Mouse (Mus musculus) gastrocnemius, postnatal 14 days (tissue): ENCODE results near the gene Cbx1. TPM values are rescaled to one million over a fixed set of nuclear protein-coding genes. Genes with fewer than 3 reads are reported as not detected.

Source experiments
- DNase-seq: peaks from one replicate; pipeline ENCODE4 v3.0.0; 2021; ENCODE audit warnings: mixed read lengths
- intact Hi-C: fragments of 180-260 bp; cut with DNase I; formaldehyde crosslinking; loops from one replicate; pipeline ENCODE4 v1.15.1; 2025; ENCODE audit warnings: low total_unique reads
- long read RNA-seq, 2 experiments: library from polyadenylated mRNA; stranded (forward); transcript quantifications; one replicate each; pipeline ENCODE4 v2.0.0; 2021
- total RNA-seq, 2 experiments: library from RNA; stranded (reverse); gene quantifications; 2 replicates each; pipeline ENCODE4 v1.2.3; 2021

Gene Cbx1
- 10 to 100 TPM; 36.4 to 37.5 TPM for total RNA-seq
- long read RNA-seq, experiment 1, partial matches to known transcripts = 9 of 12 reads
- long read RNA-seq, experiment 1, other reads (novel, unspliced or antisense) = 2 of 12 reads
- long read RNA-seq, experiment 2, partial matches to known transcripts = 1 of 12 reads
- long read RNA-seq, experiment 2, other reads (novel, unspliced or antisense) = 8 of 12 reads

- intact Hi-C loops = no loop called here
- peak; percentile 90 for DNase-seq
These were observed at the start of gene Cbx1 for GRCm38 (mm10) chr11:96788871-96789795. Gene Cbx1, plus strand, starts transcription at chr11:96789127.

GRCm38 (mm10) chr11:96740796-96741195 is 48.1 kb upstream of the Cbx1 start:
- DNase-seq = no peak
- intact Hi-C loops = no loop called here

- intact Hi-C loops = no loop called here
- no peak for DNase-seq
These were observed 46.9 kb upstream of the Cbx1 start for GRCm38 (mm10) chr11:96741995-96742394.

DNA sequence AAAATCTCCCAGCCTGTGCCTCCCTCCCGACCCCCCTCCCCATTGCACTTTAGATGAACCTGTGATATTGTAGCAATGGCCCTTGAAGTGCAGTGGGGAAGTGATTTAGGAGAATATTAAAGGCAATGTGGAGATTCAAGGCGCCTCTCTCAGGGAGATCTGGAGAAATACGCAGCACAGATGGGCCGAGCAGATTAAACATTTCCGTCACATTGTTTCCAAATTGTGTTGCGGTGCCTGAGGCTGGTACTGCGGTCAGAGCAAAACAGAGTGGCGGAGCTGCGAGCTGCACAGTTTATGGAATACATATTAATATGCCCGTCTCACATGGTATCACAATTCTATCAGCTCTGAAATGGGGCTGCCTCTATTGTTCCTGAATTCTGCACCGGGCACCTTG is 45.9 kb upstream of the Cbx1 start:
- intact Hi-C loops = no loop called here
- DNase-seq = no peak

DNA sequence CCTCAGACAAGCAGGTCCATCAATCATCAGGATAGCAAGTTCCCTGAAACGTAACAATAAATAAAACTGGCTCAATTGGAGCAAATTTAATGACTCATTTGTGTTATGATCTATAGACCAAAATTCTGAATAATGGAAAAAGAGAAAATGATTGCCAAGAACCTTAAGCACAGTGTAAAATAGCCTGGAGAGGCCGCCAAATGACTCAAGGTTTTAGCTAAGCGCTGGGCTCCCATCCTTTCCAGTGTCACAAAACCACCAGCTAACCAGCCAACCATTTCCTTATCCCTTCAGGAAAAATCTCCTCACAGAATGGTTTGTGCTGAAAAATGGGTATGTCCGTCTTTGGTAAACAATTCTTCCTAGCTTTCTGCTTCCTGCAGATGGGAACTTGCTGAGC is 45.0 kb upstream of the Cbx1 start:
- no peak for DNase-seq

GRCm38 (mm10) chr11:96746648-96747047 is 42.3 kb upstream of the Cbx1 start:
- no peak for DNase-seq
- intact Hi-C loops = no loop called here

More for the DNA sequence above, 45.0 kb upstream of the Cbx1 start:
- intact Hi-C loops = no loop called here

GRCm38 (mm10) chr11:96747555-96747954 is 41.4 kb upstream of the Cbx1 start:
- intact Hi-C loops = no loop called here
- DNase-seq = no peak

- intact Hi-C loops = no loop called here
- no peak for DNase-seq
These were observed 33.6 kb upstream of the Cbx1 start for GRCm38 (mm10) chr11:96755298-96755697.

DNA sequence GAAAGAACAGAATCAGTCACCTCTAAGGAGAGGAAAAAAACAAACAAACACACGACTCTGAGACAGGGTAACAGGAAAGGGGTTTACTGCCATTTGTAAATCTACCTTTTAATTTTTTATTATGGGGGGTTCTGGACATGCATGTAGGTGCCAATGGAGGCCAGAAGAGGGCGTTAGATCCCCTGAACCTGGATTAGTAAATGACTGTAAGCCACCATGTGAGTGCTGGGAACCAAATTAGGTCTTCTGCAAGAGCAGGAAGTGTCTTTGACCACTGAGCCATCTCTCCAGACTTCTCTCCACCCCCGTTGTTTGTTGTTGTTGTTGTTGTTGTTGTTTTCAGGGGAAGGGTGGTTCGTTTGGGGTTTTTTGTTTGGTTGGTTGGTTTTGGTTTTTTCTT is 31.5 kb upstream of the Cbx1 start:
- intact Hi-C loops = no loop called here
- no peak for DNase-seq

- intact Hi-C loops = loop anchor here (2.0 kb wide), 1 partner anchor 102 kb away; no protein-coding TSS in a partner anchor
- no peak for DNase-seq
These were observed 30.5 kb upstream of the Cbx1 start for GRCm38 (mm10) chr11:96758402-96758801.

- intact Hi-C loops = no loop called here
- peak; percentile 20 for DNase-seq
These were observed 28.9 kb upstream of the Cbx1 start for GRCm38 (mm10) chr11:96760042-96760441.

DNA sequence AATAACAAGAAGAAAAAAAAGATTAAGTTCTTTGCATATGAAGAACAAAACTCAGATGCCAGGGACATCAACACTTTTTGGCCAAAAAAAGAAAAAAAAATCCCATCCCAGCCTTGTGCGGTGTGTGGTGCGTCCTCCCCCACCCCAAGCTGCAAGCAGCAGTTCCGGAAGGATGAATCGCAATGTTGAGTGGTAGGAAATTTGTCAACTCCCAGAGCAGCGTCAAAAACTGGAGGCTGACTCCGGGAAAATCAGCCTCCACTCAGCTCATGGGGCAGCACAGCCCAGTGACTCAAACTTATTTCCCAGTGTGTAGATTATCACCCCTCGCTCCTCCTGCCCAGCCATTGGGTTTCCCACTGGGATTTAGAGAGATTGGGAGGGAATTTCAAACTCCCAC is 26.9 kb upstream of the Cbx1 start:
- intact Hi-C loops = no loop called here
- no peak for DNase-seq

- intact Hi-C loops = no loop called here
- DNase-seq = peak; percentile 36
These were observed 26.0 kb upstream of the Cbx1 start for GRCm38 (mm10) chr11:96762742-96763470.

- DNase-seq = no peak
- intact Hi-C loops = no loop called here
These were observed 24.2 kb upstream of the Cbx1 start for GRCm38 (mm10) chr11:96764511-96765350.

DNA sequence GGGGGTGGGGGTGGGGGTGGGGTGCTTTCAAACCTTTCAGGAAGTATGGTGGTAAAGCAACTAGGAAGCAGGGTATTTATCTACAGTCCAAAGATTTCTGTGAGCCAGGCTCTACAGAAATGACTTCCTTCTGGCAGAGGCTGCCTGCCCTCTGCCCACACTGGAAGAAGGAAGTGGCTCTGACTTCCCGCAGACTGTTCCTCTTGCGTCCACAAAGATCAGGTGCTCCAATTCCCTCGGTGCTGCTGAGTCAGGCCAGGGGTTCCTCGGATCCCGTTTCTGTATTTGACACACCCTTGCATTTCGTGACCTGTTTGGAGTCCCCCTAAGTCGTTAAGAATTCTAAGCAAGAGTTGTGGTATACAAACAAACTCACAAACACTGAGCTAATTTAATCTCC is 23.3 kb upstream of the Cbx1 start:
- DNase-seq = no peak
- intact Hi-C loops = no loop called here

GRCm38 (mm10) chr11:96766555-96766954 is 22.4 kb upstream of the Cbx1 start:
- no peak for DNase-seq
- intact Hi-C loops = no loop called here

- intact Hi-C loops = no loop called here
- no peak for DNase-seq
These were observed 21.8 kb upstream of the Cbx1 start for GRCm38 (mm10) chr11:96767096-96767495.

- no peak for DNase-seq
- intact Hi-C loops = no loop called here
These were observed 20.7 kb upstream of the Cbx1 start for GRCm38 (mm10) chr11:96768240-96768639.

- intact Hi-C loops = no loop called here
- no peak for DNase-seq
These were observed 17.5 kb upstream of the Cbx1 start for GRCm38 (mm10) chr11:96771274-96771975.
